Mouse (Mus musculus): ENCODE data around the gene Stk33. TPM values are rescaled to one million over a fixed set of nuclear protein-coding genes. Genes with fewer than 3 reads are reported as not detected.

Stk33 gene
- polyA plus RNA-seq, 1 experiment from 2014 or later, result 0.76 TPM

GRCm38 (mm10) chr7:109325731-109326130, 113.2 kb downstream of the Stk33 start:
- WGBS, result 78% methylated on average over 3 of the region's 3 CpGs
- no peak for ATAC-seq (replicated peaks; ENCODE audit: extremely low read depth, insufficient read depth, low FRiP score)
- no peak overlapping the region for H3K4me2 ChIP-seq (ENCODE audit: low read depth, low read length)
- H3K27ac ChIP-seq (ENCODE audit: low read length), result no peak overlapping the region
- H3K4me1 ChIP-seq (ENCODE audit: control insufficient read depth, insufficient read depth, low read length), result no peaks in the 10 kb centered on the region
- H3K9ac ChIP-seq (ENCODE audit: low read length), result no peak overlapping the region
- H3K4me3 ChIP-seq (ENCODE audit: low read length), result no peak overlapping the region
- H3K36me3 ChIP-seq (ENCODE audit: control insufficient read depth, insufficient read depth), result no peaks in the 10 kb centered on the region
- H3K27me3 ChIP-seq (ENCODE audit: control insufficient read depth, insufficient read depth, low read length), result no peaks in the 10 kb centered on the region
- H3K9me3 ChIP-seq (replicated peaks; ENCODE audit: control insufficient read depth, low read length), result no peaks in the 10 kb centered on the region

- Histone ChIP-seq H3K9ac (ENCODE audit: low read length) (no peak overlapping the region), H3K27ac (ENCODE audit: low read length) (no peak overlapping the region), H3K36me3 (ENCODE audit: control insufficient read depth, insufficient read depth) (no peaks in the 10 kb centered on the region), H3K4me2 (ENCODE audit: low read depth, low read length) (no peak overlapping the region), H3K4me1 (ENCODE audit: control insufficient read depth, insufficient read depth, low read length) (no peaks in the 10 kb centered on the region), H3K27me3 (ENCODE audit: control insufficient read depth, insufficient read depth, low read length) (no peaks in the 10 kb centered on the region), H3K4me3 (ENCODE audit: low read length) (no peak overlapping the region), H3K9me3 (replicated peaks; ENCODE audit: control insufficient read depth, low read length) (no peaks in the 10 kb centered on the region)
- 76% methylated on average over 9 of the region's 9 CpGs for WGBS
- no peak for ATAC-seq (replicated peaks; ENCODE audit: extremely low read depth, insufficient read depth, low FRiP score)
Measured at GRCm38 (mm10) chr7:109325169-109325568, 113.7 kb downstream of the Stk33 start.

GRCm38 (mm10) chr7:109309506-109309905, 129.4 kb downstream of the Stk33 start:
- H3K27ac ChIP-seq (ENCODE audit: low read length), result no peak overlapping the region
- no peak overlapping the region for H3K9ac ChIP-seq (ENCODE audit: low read length)
- WGBS, result 93% methylated on average over 2 of the region's 2 CpGs
- H3K36me3 ChIP-seq (ENCODE audit: control insufficient read depth, insufficient read depth), result no peaks in the 10 kb centered on the region
- H3K27me3 ChIP-seq (ENCODE audit: control insufficient read depth, insufficient read depth, low read length), result no peaks in the 10 kb centered on the region
- no peaks in the 10 kb centered on the region for H3K4me1 ChIP-seq (ENCODE audit: control insufficient read depth, insufficient read depth, low read length)
- H3K4me3 ChIP-seq (ENCODE audit: low read length), result no peak overlapping the region
- no peaks in the 10 kb centered on the region for H3K9me3 ChIP-seq (replicated peaks; ENCODE audit: control insufficient read depth, low read length)
- ATAC-seq (replicated peaks; ENCODE audit: extremely low read depth, insufficient read depth, low FRiP score), result no peak
- no peak overlapping the region for H3K4me2 ChIP-seq (ENCODE audit: low read depth, low read length)

DNA sequence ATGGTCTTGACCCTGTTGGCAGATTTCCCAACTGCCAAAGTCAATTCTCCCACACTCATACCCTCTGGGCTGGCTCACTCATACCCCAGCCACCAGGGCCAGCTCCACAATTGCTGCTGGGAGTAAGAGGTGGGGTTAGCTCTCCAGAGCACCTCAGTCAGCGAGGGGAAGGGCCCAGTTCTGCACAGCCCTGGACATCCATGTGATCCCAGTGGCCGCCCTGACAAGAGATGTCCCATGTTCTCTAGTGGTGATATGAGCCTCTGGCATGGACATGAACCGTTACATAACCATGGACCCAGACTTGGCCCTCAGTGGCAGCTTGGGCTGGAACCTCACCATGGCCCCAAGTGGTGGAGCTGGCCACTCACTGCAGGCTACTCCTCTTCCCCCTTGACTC, 143.1 kb downstream of the Stk33 start:
- Histone ChIP-seq H3K36me3 (ENCODE audit: control insufficient read depth, insufficient read depth) (no peaks in the 10 kb centered on the region), H3K4me2 (ENCODE audit: low read depth, low read length) (no peak overlapping the region), H3K9me3 (replicated peaks; ENCODE audit: control insufficient read depth, low read length) (no peaks in the 10 kb centered on the region), H3K4me1 (ENCODE audit: control insufficient read depth, insufficient read depth, low read length) (no peaks in the 10 kb centered on the region), H3K9ac (ENCODE audit: low read length) (no peak overlapping the region), H3K4me3 (ENCODE audit: low read length) (no peak overlapping the region), H3K27me3 (ENCODE audit: control insufficient read depth, insufficient read depth, low read length) (no peaks in the 10 kb centered on the region), H3K27ac (ENCODE audit: low read length) (no peak overlapping the region)
- WGBS, result 75% methylated on average over 3 of the region's 3 CpGs
- ATAC-seq (replicated peaks; ENCODE audit: extremely low read depth, insufficient read depth, low FRiP score), result no peak

GRCm38 (mm10) chr7:109295351-109295750, 143.5 kb downstream of the Stk33 start:
- Histone ChIP-seq H3K27me3 (ENCODE audit: control insufficient read depth, insufficient read depth, low read length) (no peaks in the 10 kb centered on the region), H3K4me3 (ENCODE audit: low read length) (no peak overlapping the region), H3K36me3 (ENCODE audit: control insufficient read depth, insufficient read depth) (no peaks in the 10 kb centered on the region), H3K27ac (ENCODE audit: low read length) (no peak overlapping the region), H3K4me2 (ENCODE audit: low read depth, low read length) (no peak overlapping the region), H3K4me1 (ENCODE audit: control insufficient read depth, insufficient read depth, low read length) (no peaks in the 10 kb centered on the region), H3K9me3 (replicated peaks; ENCODE audit: control insufficient read depth, low read length) (no peaks in the 10 kb centered on the region), H3K9ac (ENCODE audit: low read length) (no peak overlapping the region)
- no peak; the same call in 1 of the 2 replicates for ATAC-seq (replicated peaks; ENCODE audit: extremely low read depth, insufficient read depth, low FRiP score)
- 77% methylated on average over 5 of the region's 5 CpGs for WGBS

- Histone ChIP-seq H3K27ac (ENCODE audit: low read length) (no peak overlapping the region), H3K4me3 (ENCODE audit: low read length) (no peak overlapping the region), H3K9me3 (replicated peaks; ENCODE audit: control insufficient read depth, low read length) (no peaks in the 10 kb centered on the region), H3K4me1 (ENCODE audit: control insufficient read depth, insufficient read depth, low read length) (no peaks in the 10 kb centered on the region), H3K36me3 (ENCODE audit: control insufficient read depth, insufficient read depth) (no peaks in the 10 kb centered on the region), H3K9ac (ENCODE audit: low read length) (no peak overlapping the region), H3K27me3 (ENCODE audit: control insufficient read depth, insufficient read depth, low read length) (no peaks in the 10 kb centered on the region), H3K4me2 (ENCODE audit: low read depth, low read length) (no peak overlapping the region)
- ATAC-seq (replicated peaks; ENCODE audit: extremely low read depth, insufficient read depth, low FRiP score), result no peak
- WGBS, result 21% methylated on average over 2 of the region's 2 CpGs
Measured at GRCm38 (mm10) chr7:109290501-109290900, 148.4 kb downstream of the Stk33 start.

DNA sequence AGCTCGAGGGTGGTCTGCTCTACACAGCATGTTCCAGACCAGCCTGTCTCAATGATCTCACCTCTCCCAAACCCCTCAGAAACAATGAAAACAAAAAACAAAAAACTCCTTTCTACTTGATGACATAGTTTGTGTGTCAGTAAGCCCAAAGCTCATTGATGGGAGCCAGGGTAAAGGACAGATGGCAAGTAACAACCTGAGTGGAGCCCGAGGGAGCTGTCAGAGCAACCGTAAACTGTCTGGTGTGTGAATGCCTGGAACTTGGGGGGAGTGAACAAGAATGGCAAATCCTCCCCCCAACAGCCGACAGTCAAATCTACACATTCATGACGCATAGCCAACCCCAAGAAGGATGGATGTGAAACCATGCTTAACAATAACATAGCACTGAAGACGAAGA, 149.8 kb downstream of the Stk33 start:
- ATAC-seq (replicated peaks; ENCODE audit: extremely low read depth, insufficient read depth, low FRiP score), result no peak
- no peak overlapping the region for H3K27ac ChIP-seq (ENCODE audit: low read length)
- H3K27me3 ChIP-seq (ENCODE audit: control insufficient read depth, insufficient read depth, low read length), result no peaks in the 10 kb centered on the region
- no peak overlapping the region for H3K4me2 ChIP-seq (ENCODE audit: low read depth, low read length)
- no peaks in the 10 kb centered on the region for H3K4me1 ChIP-seq (ENCODE audit: control insufficient read depth, insufficient read depth, low read length)
- WGBS, result 63% methylated on average over 6 of the region's 6 CpGs
- H3K36me3 ChIP-seq (ENCODE audit: control insufficient read depth, insufficient read depth), result no peaks in the 10 kb centered on the region
- H3K9me3 ChIP-seq (replicated peaks; ENCODE audit: control insufficient read depth, low read length), result no peaks in the 10 kb centered on the region
- no peak overlapping the region for H3K9ac ChIP-seq (ENCODE audit: low read length)
- H3K4me3 ChIP-seq (ENCODE audit: low read length), result no peak overlapping the region

- H3K27ac ChIP-seq (ENCODE audit: low read length), result no peak overlapping the region
- no peak overlapping the region for H3K4me3 ChIP-seq (ENCODE audit: low read length)
- no peak overlapping the region for H3K9ac ChIP-seq (ENCODE audit: low read length)
- no peaks in the 10 kb centered on the region for H3K9me3 ChIP-seq (replicated peaks; ENCODE audit: control insufficient read depth, low read length)
- WGBS, result 80% methylated on average over 4 of the region's 4 CpGs
- H3K27me3 ChIP-seq (ENCODE audit: control insufficient read depth, insufficient read depth, low read length), result no peaks in the 10 kb centered on the region
- ATAC-seq (replicated peaks; ENCODE audit: extremely low read depth, insufficient read depth, low FRiP score), result no peak
- no peaks in the 10 kb centered on the region for H3K4me1 ChIP-seq (ENCODE audit: control insufficient read depth, insufficient read depth, low read length)
- no peaks in the 10 kb centered on the region for H3K36me3 ChIP-seq (ENCODE audit: control insufficient read depth, insufficient read depth)
- no peak overlapping the region for H3K4me2 ChIP-seq (ENCODE audit: low read depth, low read length)
Measured at GRCm38 (mm10) chr7:109282106-109282505, 156.8 kb downstream of the Stk33 start.

DNA sequence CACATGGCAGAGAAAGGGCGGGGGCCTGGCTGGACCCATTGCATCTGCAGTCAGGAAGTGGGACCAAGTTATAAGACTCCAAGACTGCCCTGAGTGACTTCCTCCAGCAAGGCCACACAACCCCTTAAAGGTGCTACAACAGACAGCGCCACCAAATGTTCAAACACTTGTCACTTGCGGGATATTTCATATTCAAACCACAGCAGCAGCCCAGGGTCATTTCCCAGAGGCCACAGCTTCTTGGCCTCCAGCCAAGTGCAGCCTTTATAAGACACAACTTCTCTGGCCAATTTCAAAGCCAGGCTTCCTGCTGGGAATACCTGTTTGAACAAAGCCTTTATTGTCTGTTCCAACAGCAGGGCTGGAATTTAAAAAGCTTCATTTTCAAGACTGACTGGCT, 162.3 kb downstream of the Stk33 start:
- H3K4me2 ChIP-seq (ENCODE audit: low read depth, low read length), result no peak overlapping the region
- 60% methylated on average over 3 of the region's 3 CpGs for WGBS
- H3K27me3 ChIP-seq (ENCODE audit: control insufficient read depth, insufficient read depth, low read length), result no peaks in the 10 kb centered on the region
- H3K4me1 ChIP-seq (ENCODE audit: control insufficient read depth, insufficient read depth, low read length), result 0 out of 2 replicates have a peak, but pooled peaks cover 3% of the 10 kb centered on the region
- H3K9ac ChIP-seq (ENCODE audit: low read length), result no peak overlapping the region
- no peak overlapping the region for H3K4me3 ChIP-seq (ENCODE audit: low read length)
- no peaks in the 10 kb centered on the region for H3K36me3 ChIP-seq (ENCODE audit: control insufficient read depth, insufficient read depth)
- no peak for ATAC-seq (replicated peaks; ENCODE audit: extremely low read depth, insufficient read depth, low FRiP score)
- H3K9me3 ChIP-seq (replicated peaks; ENCODE audit: control insufficient read depth, low read length), result no peaks in the 10 kb centered on the region
- H3K27ac ChIP-seq (ENCODE audit: low read length), result no peak overlapping the region

- Histone ChIP-seq H3K4me2 (ENCODE audit: low read depth, low read length) (no peak overlapping the region), H3K4me3 (ENCODE audit: low read length) (no peak overlapping the region), H3K4me1 (ENCODE audit: control insufficient read depth, insufficient read depth, low read length) (0 out of 2 replicates have a peak, but pooled peaks cover 3% of the 10 kb centered on the region), H3K27me3 (ENCODE audit: control insufficient read depth, insufficient read depth, low read length) (no peaks in the 10 kb centered on the region), H3K27ac (ENCODE audit: low read length) (no peak overlapping the region), H3K36me3 (ENCODE audit: control insufficient read depth, insufficient read depth) (no peaks in the 10 kb centered on the region), H3K9me3 (replicated peaks; ENCODE audit: control insufficient read depth, low read length) (no peaks in the 10 kb centered on the region), H3K9ac (ENCODE audit: low read length) (no peak overlapping the region)
- ATAC-seq (replicated peaks; ENCODE audit: extremely low read depth, insufficient read depth, low FRiP score), result no peak
- 73% methylated on average over 4 of the region's 4 CpGs for WGBS
Measured at GRCm38 (mm10) chr7:109275901-109276300, 163.0 kb downstream of the Stk33 start.

All from heart, embryonic 16.5 days (tissue).